Mouse (Mus musculus): ENCODE data around the gene Fbxl15. TPM values are rescaled to one million over a fixed set of nuclear protein-coding genes. Genes with fewer than 3 reads are reported as not detected.

Fbxl15 gene
- total and polyA plus RNA-seq, 3 experiments = 5.3 to 8.0 (median 5.3) TPM

DNA sequence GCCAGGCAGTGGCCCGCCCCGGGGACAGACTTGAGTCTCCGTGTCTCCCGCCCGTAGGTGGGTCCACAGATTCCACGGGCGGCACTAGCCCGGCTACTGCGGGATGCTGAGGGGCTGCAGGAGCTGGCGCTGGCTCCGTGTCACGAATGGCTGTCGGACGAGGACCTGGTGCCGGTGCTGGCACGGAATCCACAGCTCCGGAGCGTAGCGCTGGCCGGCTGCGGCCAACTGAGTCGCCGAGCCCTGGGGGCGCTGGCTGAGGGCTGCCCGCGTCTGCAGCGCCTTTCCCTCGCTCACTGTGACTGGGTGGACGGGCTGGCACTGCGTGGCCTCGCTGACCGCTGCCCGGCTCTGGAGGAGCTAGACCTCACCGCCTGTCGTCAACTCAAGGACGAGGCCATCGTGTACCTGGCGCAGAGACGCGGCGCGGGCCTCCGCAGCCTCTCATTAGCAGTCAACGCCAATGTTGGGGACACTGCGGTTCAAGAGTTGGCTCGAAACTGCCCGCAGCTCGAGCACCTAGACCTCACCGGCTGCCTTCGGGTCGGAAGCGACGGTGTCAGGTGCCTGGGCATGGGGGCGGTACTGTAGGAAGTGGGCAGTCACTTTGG is 1.2 kb downstream of the Fbxl15 start:
- Histone ChIP-seq H3K79me2 (replicated peaks; ENCODE audit: control insufficient read depth, insufficient read depth, low read length) (no peaks in the 10 kb centered on the region), H3K27ac (peak overlapping the region; percentile 93), H3K4me1 (ENCODE audit: control insufficient read depth, insufficient read depth, low read length) (peaks cover 7% of the 10 kb centered on the region), H3K27me3 (ENCODE audit: control insufficient read depth, insufficient read depth, low read length) (no peaks in the 10 kb centered on the region), H3K9ac (ENCODE audit: low read depth, low read length) (peak overlapping the region; percentile 75), H3K36me3 (ENCODE audit: control insufficient read depth, insufficient read depth, low read length) (no peaks in the 10 kb centered on the region), H3K4me3 (peak overlapping the region; percentile 69)
- no peak for TF ChIP-seq EP300 (IDR thresholded peaks at IDR 0.05; ENCODE audit: insufficient read depth, low read depth, low read length)
- TF ChIP-seq CTCF (IDR thresholded peaks at IDR 0.05) = no peak
- no peak for TF ChIP-seq POLR2A (IDR thresholded peaks at IDR 0.05; ENCODE audit: insufficient read depth, low read depth, low read length)
- intact Hi-C loops (cut with DNase I) = no loop called here
- 3% methylated on average over 54 of the region's 54 CpGs for WGBS
- no peak for DNase-seq

DNA sequence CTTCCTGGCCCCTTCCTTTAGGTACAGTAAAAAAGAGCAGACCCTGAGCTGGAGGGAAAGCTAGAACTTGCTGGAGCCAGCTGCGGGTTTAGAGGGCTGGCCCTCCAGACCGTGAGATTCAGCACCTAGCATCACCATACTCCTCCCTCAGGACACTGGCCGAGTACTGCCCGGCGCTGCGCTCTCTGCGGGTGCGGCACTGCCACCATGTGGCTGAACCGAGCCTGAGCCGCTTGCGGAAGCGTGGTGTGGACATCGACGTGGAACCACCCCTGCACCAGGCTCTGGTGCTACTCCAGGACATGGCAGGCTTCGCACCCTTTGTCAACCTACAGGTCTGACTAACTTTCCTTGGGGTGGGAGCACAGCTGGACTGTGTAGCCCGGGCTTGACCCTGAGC is 2.0 kb downstream of the Fbxl15 start:
- Histone ChIP-seq H3K27ac (no peak overlapping the region), H3K79me2 (replicated peaks; ENCODE audit: control insufficient read depth, insufficient read depth, low read length) (no peaks in the 10 kb centered on the region), H3K9ac (ENCODE audit: low read depth, low read length) (no peak overlapping the region), H3K4me3 (no peak overlapping the region), H3K36me3 (ENCODE audit: control insufficient read depth, insufficient read depth, low read length) (no peaks in the 10 kb centered on the region), H3K4me1 (ENCODE audit: control insufficient read depth, insufficient read depth, low read length) (peaks cover 7% of the 10 kb centered on the region), H3K27me3 (ENCODE audit: control insufficient read depth, insufficient read depth, low read length) (no peaks in the 10 kb centered on the region)
- intact Hi-C loops (cut with DNase I) = no loop called here
- 5% methylated on average over 16 of the region's 16 CpGs for WGBS
- DNase-seq = peak; percentile 86 to 87
- TF ChIP-seq CTCF (IDR thresholded peaks at IDR 0.05) (peak; percentile 95), EP300 (IDR thresholded peaks at IDR 0.05; ENCODE audit: insufficient read depth, low read depth, low read length) (peak; percentile 70; the same call in 1 of the 2 replicates), POLR2A (IDR thresholded peaks at IDR 0.05; ENCODE audit: insufficient read depth, low read depth, low read length) (no peak)

DNA sequence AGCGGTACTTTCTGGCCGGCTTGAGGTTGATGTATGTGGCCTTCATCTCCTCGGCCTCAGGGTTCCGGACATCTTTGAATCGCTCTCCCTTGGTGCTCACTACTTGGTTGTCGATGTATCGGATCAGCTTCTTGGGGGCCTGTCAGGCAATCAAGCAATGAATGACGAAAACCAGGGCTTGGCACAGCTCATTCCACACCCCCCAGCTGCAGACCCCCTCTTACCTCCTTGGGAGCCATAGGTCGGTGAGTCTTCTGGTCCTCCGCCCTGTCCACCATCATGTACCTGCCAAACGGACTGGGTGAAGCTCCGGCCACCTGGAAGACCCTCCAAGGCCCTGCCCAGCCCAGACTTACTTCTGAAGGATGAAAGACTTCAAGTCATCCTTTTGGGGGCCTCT is 2.7 kb downstream of the Fbxl15 start:
- Histone ChIP-seq H3K4me3 (no peak overlapping the region), H3K27ac (no peak overlapping the region), H3K9ac (ENCODE audit: low read depth, low read length) (no peak overlapping the region), H3K79me2 (replicated peaks; ENCODE audit: control insufficient read depth, insufficient read depth, low read length) (no peaks in the 10 kb centered on the region), H3K4me1 (ENCODE audit: control insufficient read depth, insufficient read depth, low read length) (peaks cover 7% of the 10 kb centered on the region), H3K36me3 (ENCODE audit: control insufficient read depth, insufficient read depth, low read length) (no peaks in the 10 kb centered on the region), H3K27me3 (ENCODE audit: control insufficient read depth, insufficient read depth, low read length) (no peaks in the 10 kb centered on the region)
- TF ChIP-seq EP300 (IDR thresholded peaks at IDR 0.05; ENCODE audit: insufficient read depth, low read depth, low read length) (no peak), POLR2A (IDR thresholded peaks at IDR 0.05; ENCODE audit: insufficient read depth, low read depth, low read length) (no peak), CTCF (IDR thresholded peaks at IDR 0.05) (no peak)
- 92% methylated on average over 12 of the region's 12 CpGs for WGBS
- intact Hi-C loops (cut with DNase I) = no loop called here
- no peak for DNase-seq

DNA sequence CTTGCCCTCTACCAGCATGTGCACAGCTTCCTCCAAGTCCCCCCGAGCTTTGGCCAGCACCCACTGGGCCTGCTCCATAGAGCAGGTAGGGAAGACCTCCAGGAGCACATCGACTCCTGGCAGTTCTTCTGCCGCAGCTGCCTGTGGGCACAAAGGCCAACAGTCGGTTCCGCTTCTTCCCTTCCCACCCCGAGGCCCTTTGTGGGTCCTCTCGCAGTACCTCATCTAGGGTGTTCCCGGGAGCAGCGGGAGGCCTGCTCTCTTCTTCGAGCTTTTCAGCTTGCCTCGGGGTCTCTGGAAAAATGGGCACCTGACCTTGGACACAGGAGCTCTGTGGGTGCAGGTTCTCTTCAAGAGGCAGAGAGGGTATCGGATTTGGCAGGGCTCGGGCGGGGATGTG is 3.3 kb downstream of the Fbxl15 start:
- intact Hi-C loops (cut with DNase I) = no loop called here
- peaks cover 7% of the 10 kb centered on the region for H3K4me1 ChIP-seq (ENCODE audit: control insufficient read depth, insufficient read depth, low read length)
- no peak overlapping the region for H3K27ac ChIP-seq
- no peak for DNase-seq
- no peaks in the 10 kb centered on the region for H3K27me3 ChIP-seq (ENCODE audit: control insufficient read depth, insufficient read depth, low read length)
- H3K79me2 ChIP-seq (replicated peaks; ENCODE audit: control insufficient read depth, insufficient read depth, low read length) = no peaks in the 10 kb centered on the region
- no peaks in the 10 kb centered on the region for H3K36me3 ChIP-seq (ENCODE audit: control insufficient read depth, insufficient read depth, low read length)
- no peak for TF ChIP-seq EP300 (IDR thresholded peaks at IDR 0.05; ENCODE audit: insufficient read depth, low read depth, low read length)
- TF ChIP-seq CTCF (IDR thresholded peaks at IDR 0.05) = no peak
- no peak for TF ChIP-seq POLR2A (IDR thresholded peaks at IDR 0.05; ENCODE audit: insufficient read depth, low read depth, low read length)
- H3K4me3 ChIP-seq = no peak overlapping the region
- H3K9ac ChIP-seq (ENCODE audit: low read depth, low read length) = no peak overlapping the region
- 90% methylated on average over 14 of the region's 14 CpGs for WGBS

DNA sequence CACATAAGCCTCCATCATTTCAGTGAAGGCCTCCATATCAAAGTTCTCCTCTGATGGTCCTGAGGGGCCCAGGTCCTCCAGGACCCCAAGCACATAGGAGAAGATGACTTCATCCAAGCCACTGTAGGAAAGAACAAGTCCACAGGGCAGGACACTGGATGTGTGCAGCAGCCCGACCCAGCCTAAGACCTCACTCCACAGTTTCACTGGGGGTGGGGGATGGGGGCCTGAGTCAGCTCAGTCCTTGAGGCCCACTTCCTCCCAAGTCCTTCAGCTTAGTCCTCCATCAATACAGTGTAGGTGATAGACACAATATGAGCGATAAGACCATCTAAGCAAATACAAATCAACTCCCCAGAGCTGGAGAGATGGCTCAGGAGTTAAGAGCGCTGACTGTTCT is 4.0 kb downstream of the Fbxl15 start:
- H3K27me3 ChIP-seq (ENCODE audit: control insufficient read depth, insufficient read depth, low read length) = no peaks in the 10 kb centered on the region
- intact Hi-C loops (cut with DNase I) = no loop called here
- peaks cover 4% of the 10 kb centered on the region for H3K4me1 ChIP-seq (ENCODE audit: control insufficient read depth, insufficient read depth, low read length)
- no peaks in the 10 kb centered on the region for H3K79me2 ChIP-seq (replicated peaks; ENCODE audit: control insufficient read depth, insufficient read depth, low read length)
- no peaks in the 10 kb centered on the region for H3K36me3 ChIP-seq (ENCODE audit: control insufficient read depth, insufficient read depth, low read length)
- H3K9ac ChIP-seq (ENCODE audit: low read depth, low read length) = no peak overlapping the region
- H3K4me3 ChIP-seq = no peak overlapping the region
- DNase-seq = no peak
- no peak overlapping the region for H3K27ac ChIP-seq
- TF ChIP-seq EP300 (IDR thresholded peaks at IDR 0.05; ENCODE audit: insufficient read depth, low read depth, low read length) (no peak), CTCF (IDR thresholded peaks at IDR 0.05) (no peak)
- WGBS = 74% methylated on average over 3 of the region's 3 CpGs

DNA sequence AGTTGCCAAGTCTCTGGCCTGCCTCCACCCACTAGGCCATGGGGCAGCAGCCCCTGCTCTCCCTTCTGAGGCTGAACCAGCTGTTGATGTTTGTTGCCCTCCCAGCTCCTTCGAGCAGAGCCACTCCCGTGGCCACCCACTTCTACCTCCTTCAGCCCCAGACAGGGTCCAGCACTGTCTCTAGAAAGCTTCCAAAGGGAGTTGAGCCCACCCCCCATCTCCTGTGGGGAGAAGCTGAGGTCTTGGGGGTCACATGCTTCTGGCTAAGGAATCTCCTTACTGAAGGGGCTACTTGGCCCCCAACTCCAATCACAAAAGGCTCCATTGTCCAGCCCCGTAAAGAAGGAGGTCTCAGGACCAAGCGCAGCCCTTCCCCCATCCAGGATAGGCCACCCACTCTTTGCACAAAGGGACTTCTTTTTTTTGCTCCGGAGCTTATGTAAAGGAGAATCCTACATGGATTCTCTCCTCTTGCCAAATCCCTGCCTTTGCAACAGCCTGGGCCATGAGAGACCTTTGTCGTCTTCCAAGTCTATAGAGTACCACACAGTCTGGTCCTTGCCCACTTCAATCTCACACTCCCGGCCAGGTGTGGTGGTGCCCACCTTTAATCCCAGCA is 4.8 kb downstream of the Fbxl15 start:
- no peaks in the 10 kb centered on the region for H3K36me3 ChIP-seq (ENCODE audit: control insufficient read depth, insufficient read depth, low read length)
- intact Hi-C loops (cut with DNase I) = no loop called here
- H3K4me1 ChIP-seq (ENCODE audit: control insufficient read depth, insufficient read depth, low read length) = peaks cover 6% of the 10 kb centered on the region
- no peak overlapping the region for H3K9ac ChIP-seq (ENCODE audit: low read depth, low read length)
- no peaks in the 10 kb centered on the region for H3K27me3 ChIP-seq (ENCODE audit: control insufficient read depth, insufficient read depth, low read length)
- no peak overlapping the region for H3K27ac ChIP-seq
- DNase-seq = no peak
- TF ChIP-seq EP300 (IDR thresholded peaks at IDR 0.05; ENCODE audit: insufficient read depth, low read depth, low read length) (no peak), CTCF (IDR thresholded peaks at IDR 0.05) (no peak), POLR2A (IDR thresholded peaks at IDR 0.05; ENCODE audit: insufficient read depth, low read depth, low read length) (no peak)
- WGBS = 76% methylated on average over 7 of the region's 7 CpGs
- no peak overlapping the region for H3K4me3 ChIP-seq
- H3K79me2 ChIP-seq (replicated peaks; ENCODE audit: control insufficient read depth, insufficient read depth, low read length) = no peaks in the 10 kb centered on the region; the same call in 1 of the 2 replicates
